Mouse (Mus musculus) heart, adult 2 months (tissue): ENCODE measurements around the gene Ciita.

Source experiments
- CTCF ChIP-seq: fragments of 200-600 bp; IDR thresholded peaks from 2 replicates; pipeline ENCODE4 v1.8.1; 2022; ENCODE audit warnings: antibody characterized with exemption, mild to moderate bottlenecking, moderate library complexity
- EP300 ChIP-seq: fragments of 200-500 bp; IDR thresholded peaks from 2 replicates; pipeline ENCODE4 v1.6.1; 2011; ENCODE audit warnings: low read depth, low read length, control low read depth; ENCODE audit not compliant: insufficient read depth
- POLR2A ChIP-seq: fragments of 200-500 bp; IDR thresholded peaks from 2 replicates; pipeline ENCODE4 v1.6.1; 2011; ENCODE audit warnings: mild to moderate bottlenecking, low read depth, low read length, control low read depth; ENCODE audit not compliant: insufficient read depth

GRCm38 (mm10) chr16:10488769-10489481 lies 9.1 kb downstream of the Ciita start:
- TF ChIP-seq CTCF (no peak), POLR2A (no peak), EP300 (no peak)
